Mouse (Mus musculus) gastrocnemius, adult 2 months (tissue): ENCODE results near the gene Hyal3. TPM values are rescaled to one million over a fixed set of nuclear protein-coding genes. Genes with fewer than 3 reads are reported as not detected.

Experiments used
- DNase-seq: peaks from one replicate; pipeline ENCODE4 v3.0.0; 2022
- H3K27ac ChIP-seq: fragments of 200-600 bp; 2 replicates; pipeline ENCODE4 v1.8.1; 2022; ENCODE audit warnings: mild to moderate bottlenecking
- H3K4me3 ChIP-seq: fragments of 200-600 bp; 2 replicates; pipeline ENCODE4 v1.8.1; 2022; ENCODE audit warnings: mild to moderate bottlenecking, moderate library complexity
- CTCF ChIP-seq: fragments of 200-600 bp; IDR thresholded peaks from 2 replicates; pipeline ENCODE4 v1.8.1; 2022; ENCODE audit warnings: antibody characterized with exemption, mild to moderate bottlenecking, moderate library complexity
- intact Hi-C: fragments of 180-260 bp; cut with DNase I; formaldehyde crosslinking; loops from one replicate; pipeline ENCODE4 v1.15.1; 2025
- total RNA-seq, 2 experiments: library from RNA; stranded (reverse); gene quantifications; 2 replicates each; pipeline ENCODE4 v1.2.3; 2021

Gene Hyal3
- total RNA-seq, 2 experiments from 2014 or later: 0.22 to 0.33 TPM

- intact Hi-C loops: no loop called here
- H3K27ac ChIP-seq: peak overlapping the region; percentile 96
- peak overlapping the region; percentile 80 for H3K4me3 ChIP-seq
- no peak for DNase-seq
- TF ChIP-seq CTCF: no peak
These were observed 13.9 kb downstream of the Hyal3 start for GRCm38 (mm10) chr9:107594281-107595062.

- H3K4me3 ChIP-seq: peak overlapping the region; percentile 80
- intact Hi-C loops: no loop called here
- peak overlapping the region; percentile 96 for H3K27ac ChIP-seq
- DNase-seq: peak; percentile 91
- no peak for TF ChIP-seq CTCF
These were observed 16.3 kb downstream of the Hyal3 start for GRCm38 (mm10) chr9:107596619-107597569.

GRCm38 (mm10) chr9:107598385-107598784 lies 17.8 kb downstream of the Hyal3 start:
- no peak for TF ChIP-seq CTCF

GRCm38 (mm10) chr9:107599433-107599832 lies 18.8 kb downstream of the Hyal3 start:
- H3K27ac ChIP-seq: peak overlapping the region; percentile 96
- intact Hi-C loops: no loop called here

More at GRCm38 (mm10) chr9:107598385-107598784, 17.8 kb downstream of the Hyal3 start:
- DNase-seq: no peak
- intact Hi-C loops: no loop called here
- H3K27ac ChIP-seq: peak overlapping the region; percentile 96
- 0 out of 2 replicates have a peak overlapping the region, but pooled peaks have one; percentile 24 for H3K4me3 ChIP-seq

GRCm38 (mm10) chr9:107599842-107600241 lies 19.2 kb downstream of the Hyal3 start:
- Histone ChIP-seq H3K4me3 (peak overlapping the region; percentile 40), H3K27ac (peak overlapping the region; percentile 96)
- TF ChIP-seq CTCF: no peak
- intact Hi-C loops: no loop called here
- DNase-seq: peak; percentile 73

More at GRCm38 (mm10) chr9:107599433-107599832, 18.8 kb downstream of the Hyal3 start:
- DNase-seq: no peak
- no peak for TF ChIP-seq CTCF
- H3K4me3 ChIP-seq: peak overlapping the region; percentile 40

- no peak overlapping the region for H3K27ac ChIP-seq
- intact Hi-C loops: no loop called here
- DNase-seq: no peak
- peak; percentile 47; the same call in 1 of the 2 replicates for TF ChIP-seq CTCF
- H3K4me3 ChIP-seq: no peak overlapping the region
These were observed 20.1 kb downstream of the Hyal3 start for GRCm38 (mm10) chr9:107600745-107601144.

- no peak for TF ChIP-seq CTCF
- intact Hi-C loops: no loop called here
- Histone ChIP-seq H3K27ac (peak overlapping the region; percentile 73; the same call in 1 of the 2 replicates), H3K4me3 (no peak overlapping the region)
- no peak for DNase-seq
These were observed 20.7 kb downstream of the Hyal3 start for GRCm38 (mm10) chr9:107601275-107601674.

- peak overlapping the region; percentile 73 for H3K27ac ChIP-seq
- intact Hi-C loops: loop anchor here (1.0 kb wide), 2 partner anchors 42 to 73 kb away; no protein-coding TSS in a partner anchor
These were observed 21.5 kb downstream of the Hyal3 start for GRCm38 (mm10) chr9:107602068-107602648.

GRCm38 (mm10) chr9:107603251-107603650 lies 22.6 kb downstream of the Hyal3 start:
- intact Hi-C loops: no loop called here
- Histone ChIP-seq H3K27ac (peak overlapping the region; percentile 73; the same call in 1 of the 2 replicates), H3K4me3 (no peak overlapping the region)
- no peak for DNase-seq
- no peak for TF ChIP-seq CTCF

More at GRCm38 (mm10) chr9:107602068-107602648, 21.5 kb downstream of the Hyal3 start:
- peak overlapping the region; percentile 47 for H3K4me3 ChIP-seq
- TF ChIP-seq CTCF: no peak; the same call in 1 of the 2 replicates
- peak; percentile 95 for DNase-seq

GRCm38 (mm10) chr9:107605041-107605661 lies 24.5 kb downstream of the Hyal3 start:
- intact Hi-C loops: no loop called here
- peak; percentile 67 for DNase-seq
- TF ChIP-seq CTCF: no peak
- Histone ChIP-seq H3K4me3 (peak overlapping the region; percentile 76), H3K27ac (peak overlapping the region; percentile 99)

- no peak for TF ChIP-seq CTCF
- Histone ChIP-seq H3K4me3 (peak overlapping the region; percentile 76), H3K27ac (peak overlapping the region; percentile 99)
- DNase-seq: peak; percentile 79
- intact Hi-C loops: no loop called here
These were observed 26.0 kb downstream of the Hyal3 start for GRCm38 (mm10) chr9:107606591-107606990.

- H3K4me3 ChIP-seq: peak overlapping the region; percentile 76
- intact Hi-C loops: no loop called here
- peak overlapping the region; percentile 99 for H3K27ac ChIP-seq
- DNase-seq: no peak
- no peak for TF ChIP-seq CTCF
These were observed 26.4 kb downstream of the Hyal3 start for GRCm38 (mm10) chr9:107607036-107607435.
